Mouse (Mus musculus) G1E (cell line): ENCODE measurements at regions not wholly inside any gene's neighbourhood (a gene's known extent, or its start where the extent isn't known, plus 50 kb on each side); places are given as distances from the start of the nearest gene placed in this dataset.

Source experiments
- ATAC-seq: 2 replicates; pipeline ENCODE4 v1.8.0; 2016; ENCODE audit warnings: mild to moderate bottlenecking; ENCODE audit not compliant: insufficient number of reproducible peaks, poor library complexity, low FRiP score, severe bottlenecking; ENCODE audit errors: extremely low read depth
- DNase-seq: peaks from one replicate; pipeline ENCODE4 v3.0.0; 2012; ENCODE audit warnings: low spot score
- H3K27me3 ChIP-seq: 2 replicates; pipeline ENCODE4 v1.6.1; 2012; ENCODE audit warnings: mild to moderate bottlenecking, low read length, inconsistent platforms; ENCODE audit not compliant: insufficient read depth
- H3K36me3 ChIP-seq: replicated peaks from 2 replicates; pipeline ENCODE3; 2012; ENCODE audit warnings: mild to moderate bottlenecking, inconsistent platforms
- H3K4me1 ChIP-seq: 2 replicates; pipeline ENCODE4 v1.6.1; 2012; ENCODE audit warnings: low read depth, low read length, inconsistent platforms, mixed read lengths; ENCODE audit not compliant: insufficient read depth
- H3K4me3 ChIP-seq: 2 replicates; pipeline ENCODE4 v1.5.1; 2012; ENCODE audit warnings: low read depth, mild to moderate bottlenecking, inconsistent platforms, low read length, moderate library complexity, mixed read lengths
- H3K9me3 ChIP-seq: replicated peaks from 2 replicates; pipeline ENCODE4 v1.6.1; 2012; ENCODE audit warnings: inconsistent platforms
- CTCF ChIP-seq: IDR thresholded peaks from 2 replicates; pipeline ENCODE4 v1.5.1; 2012; ENCODE audit warnings: low read depth, low read length, inconsistent platforms, mixed read lengths
- GATA1 ChIP-seq: IDR thresholded peaks from 2 replicates; pipeline ENCODE4 v1.6.1; 2012; ENCODE audit warnings: borderline replicate concordance, low read length, inconsistent platforms, mixed read lengths
- GATA2 ChIP-seq: IDR thresholded peaks from 2 replicates; pipeline ENCODE4 v1.6.1; 2012; ENCODE audit warnings: low read depth, low read length, inconsistent platforms, borderline replicate concordance
- POLR2AphosphoS5 ChIP-seq: IDR thresholded peaks from 2 replicates; pipeline ENCODE4 v1.6.1; 2012; ENCODE audit warnings: low read depth, low read length, inconsistent platforms; ENCODE audit not compliant: insufficient replicate concordance
- TAL1 ChIP-seq: conservative IDR thresholded peaks from 2 replicates; pipeline ENCODE4 v1.6.1; 2012; ENCODE audit warnings: low read depth, low read length, inconsistent platforms, mixed read lengths

- H3K4me1 ChIP-seq, result peaks cover 11% of the 10 kb centered on the region; the same call in 1 of the 2 replicates
- H3K4me3 ChIP-seq, result no peak overlapping the region
- peaks cover 24% of the 10 kb centered on the region for H3K9me3 ChIP-seq
- no peak for ATAC-seq
- no peak for DNase-seq
- no peak for TF ChIP-seq CTCF
- TF ChIP-seq GATA2, result no peak
- peaks cover 7% of the 10 kb centered on the region; the same call in 1 of the 2 replicates for H3K27me3 ChIP-seq
- H3K36me3 ChIP-seq, result peaks cover 16% of the 10 kb centered on the region
These were observed 65.1 kb upstream of the Ppara start for GRCm38 (mm10) chr15:85669652-85670175.

GRCm38 (mm10) chr15:85670176-85670788 lies 64.5 kb upstream of the Ppara start:
- Histone ChIP-seq H3K9me3 (peaks cover 24% of the 10 kb centered on the region), H3K4me3 (no peak overlapping the region; the same call in 1 of the 2 replicates), H3K27me3 (peaks cover 7% of the 10 kb centered on the region; the same call in 1 of the 2 replicates), H3K36me3 (peaks cover 16% of the 10 kb centered on the region), H3K4me1 (peaks cover 11% of the 10 kb centered on the region; the same call in 1 of the 2 replicates)
- no peak for DNase-seq
- no peak for TF ChIP-seq GATA2
- no peak for TF ChIP-seq GATA1
- TF ChIP-seq POLR2AphosphoS5, result no peak
- TF ChIP-seq TAL1, result no peak
- no peak for TF ChIP-seq CTCF
- no peak for ATAC-seq

GRCm38 (mm10) chr15:85670789-85671700 lies 63.7 kb upstream of the Ppara start:
- no peak overlapping the region; the same call in 1 of the 2 replicates for H3K4me3 ChIP-seq
- peaks cover 16% of the 10 kb centered on the region for H3K36me3 ChIP-seq
- H3K27me3 ChIP-seq, result peaks cover 7% of the 10 kb centered on the region; the same call in 1 of the 2 replicates
- DNase-seq (no peak), ATAC-seq (no peak)
- TF ChIP-seq TAL1 (no peak), GATA1 (no peak), POLR2AphosphoS5 (no peak), GATA2 (no peak), CTCF (no peak)
- H3K4me1 ChIP-seq, result peaks cover 11% of the 10 kb centered on the region; the same call in 1 of the 2 replicates
- peaks cover 24% of the 10 kb centered on the region for H3K9me3 ChIP-seq

GRCm38 (mm10) chr15:85671701-85672191 lies 63.0 kb upstream of the Ppara start:
- peaks cover 7% of the 10 kb centered on the region; the same call in 1 of the 2 replicates for H3K27me3 ChIP-seq
- ATAC-seq, result no peak
- peaks cover 7% of the 10 kb centered on the region; the same call in 1 of the 2 replicates for H3K4me1 ChIP-seq
- no peak for DNase-seq
- peaks cover 16% of the 10 kb centered on the region for H3K36me3 ChIP-seq
- no peak for TF ChIP-seq CTCF
- no peak for TF ChIP-seq TAL1
- no peak for TF ChIP-seq GATA1
- TF ChIP-seq GATA2, result no peak
- TF ChIP-seq POLR2AphosphoS5, result no peak
- peaks cover 24% of the 10 kb centered on the region for H3K9me3 ChIP-seq
- no peak overlapping the region for H3K4me3 ChIP-seq

GRCm38 (mm10) chr15:85672376-85672775 lies 62.4 kb upstream of the Ppara start:
- Histone ChIP-seq H3K36me3 (peaks cover 16% of the 10 kb centered on the region), H3K27me3 (peaks cover 7% of the 10 kb centered on the region; the same call in 1 of the 2 replicates), H3K4me1 (0 out of 2 replicates have a peak, but pooled peaks cover 7% of the 10 kb centered on the region), H3K4me3 (no peak overlapping the region), H3K9me3 (peaks cover 24% of the 10 kb centered on the region)
- DNase-seq, result no peak
- TF ChIP-seq GATA1 (no peak), CTCF (no peak), POLR2AphosphoS5 (no peak), GATA2 (no peak), TAL1 (no peak)
- ATAC-seq, result no peak

GRCm38 (mm10) chr15:85672931-85673330 lies 61.9 kb upstream of the Ppara start:
- H3K4me3 ChIP-seq, result no peak overlapping the region
- no peak for DNase-seq
- TF ChIP-seq POLR2AphosphoS5, result no peak
- TF ChIP-seq GATA1, result no peak
- TF ChIP-seq TAL1, result no peak
- no peak for TF ChIP-seq GATA2
- no peak for TF ChIP-seq CTCF
- peaks cover 7% of the 10 kb centered on the region; the same call in 1 of the 2 replicates for H3K27me3 ChIP-seq
- 0 out of 2 replicates have a peak, but pooled peaks cover 7% of the 10 kb centered on the region for H3K4me1 ChIP-seq
- H3K36me3 ChIP-seq, result peaks cover 16% of the 10 kb centered on the region
- peaks cover 24% of the 10 kb centered on the region for H3K9me3 ChIP-seq
- ATAC-seq, result no peak
